Mouse (Mus musculus) cerebellum, adult 9-10 months (tissue): ENCODE data around the gene Apoc2.
A peak's percentile ranks its signal among the peaks of the same experiment; 100 is the strongest.

ENCODE experiments used
- DNase-seq: peaks from one replicate; pipeline ENCODE4 v3.0.0; 2022

Apoc2 gene

GRCm38 (mm10) chr7:19677872-19678271 is at the start of gene Apoc2:
Gene Apoc2, minus strand, starts transcription at chr7:19677941.
- DNase-seq: no peak

GRCm38 (mm10) chr7:19726541-19726940 is 48.8 kb upstream of the Apoc2 start:
- no peak for DNase-seq

- no peak for DNase-seq
These were observed 46.4 kb upstream of the Apoc2 start for GRCm38 (mm10) chr7:19724167-19724566.

GRCm38 (mm10) chr7:19722754-19723195 is 45.0 kb upstream of the Apoc2 start:
- DNase-seq: no peak

GRCm38 (mm10) chr7:19719200-19719599 is 41.5 kb upstream of the Apoc2 start:
- no peak for DNase-seq

- peak; percentile 52 for DNase-seq
These were observed 40.7 kb upstream of the Apoc2 start for GRCm38 (mm10) chr7:19718297-19718952.

- DNase-seq: peak; percentile 63
These were observed 39.6 kb upstream of the Apoc2 start for GRCm38 (mm10) chr7:19717346-19717745.

GRCm38 (mm10) chr7:19716822-19717221 is 39.1 kb upstream of the Apoc2 start:
- DNase-seq: peak; percentile 71

GRCm38 (mm10) chr7:19716055-19716682 is 38.4 kb upstream of the Apoc2 start:
- no peak for DNase-seq

GRCm38 (mm10) chr7:19715239-19716054 is 37.7 kb upstream of the Apoc2 start, which contains the start of gene Tomm40:
Gene Tomm40, minus strand, starts transcription at chr7:19715438.
- DNase-seq: peak; percentile 100

GRCm38 (mm10) chr7:19714836-19715235 is 37.1 kb upstream of the Apoc2 start:
- DNase-seq: peak; percentile 78

GRCm38 (mm10) chr7:19713598-19713997 is 35.9 kb upstream of the Apoc2 start:
- peak; percentile 53 for DNase-seq

- DNase-seq: peak; percentile 52
These were observed 35.5 kb upstream of the Apoc2 start for GRCm38 (mm10) chr7:19713196-19713595.

GRCm38 (mm10) chr7:19712414-19712813 is 34.7 kb upstream of the Apoc2 start:
- no peak for DNase-seq

GRCm38 (mm10) chr7:19710650-19711049 is 32.9 kb upstream of the Apoc2 start:
- DNase-seq: no peak

GRCm38 (mm10) chr7:19705271-19705670 is 27.5 kb upstream of the Apoc2 start:
- no peak for DNase-seq

GRCm38 (mm10) chr7:19704475-19704874 is 26.7 kb upstream of the Apoc2 start:
- DNase-seq: no peak

GRCm38 (mm10) chr7:19702859-19703555 is 25.3 kb upstream of the Apoc2 start:
- no peak for DNase-seq

- no peak for DNase-seq
These were observed 23.5 kb upstream of the Apoc2 start for GRCm38 (mm10) chr7:19701069-19701761.

- DNase-seq: no peak
These were observed 22.7 kb upstream of the Apoc2 start for GRCm38 (mm10) chr7:19700299-19701068.

- DNase-seq: no peak
These were observed 22.0 kb upstream of the Apoc2 start for GRCm38 (mm10) chr7:19699827-19700148.
